Mouse (Mus musculus) kidney, postnatal 10 days (tissue): ENCODE measurements around the gene Thegl.
"Not testable (repeated sequence)": the region's sequence is repeated elsewhere in the genome, so short reads cannot be mapped to it uniquely, and the experiment has no call there.

Experiments
- DNase-seq: peaks from one replicate; pipeline ENCODE4 v3.0.0; 2021; ENCODE audit warnings: mixed read lengths

Gene Thegl

GRCm38 (mm10) chr5:77056881-77057440 lies 41.1 kb downstream of the Thegl start:
- no peak for DNase-seq

- DNase-seq: no peak
These were observed 44.5 kb downstream of the Thegl start for GRCm38 (mm10) chr5:77060363-77060762.

- DNase-seq: peak; percentile 78
These were observed 45.7 kb downstream of the Thegl start for GRCm38 (mm10) chr5:77061372-77062038.

- DNase-seq: no peak
These were observed 51.5 kb downstream of the Thegl start for GRCm38 (mm10) chr5:77067321-77067720.

- DNase-seq: no peak
These were observed 55.2 kb downstream of the Thegl start for GRCm38 (mm10) chr5:77070987-77071386.

- no peak for DNase-seq
These were observed 55.8 kb downstream of the Thegl start for GRCm38 (mm10) chr5:77071626-77072025.

GRCm38 (mm10) chr5:77073794-77074193 lies 58.0 kb downstream of the Thegl start:
- DNase-seq: no peak

- DNase-seq: peak; percentile 43
These were observed 59.1 kb downstream of the Thegl start for GRCm38 (mm10) chr5:77074914-77075313.

- no peak for DNase-seq
These were observed 60.1 kb downstream of the Thegl start for GRCm38 (mm10) chr5:77075951-77076350.

GRCm38 (mm10) chr5:77080761-77081160 lies 64.9 kb downstream of the Thegl start:
- no peak for DNase-seq

- DNase-seq: no peak
These were observed 66.9 kb downstream of the Thegl start for GRCm38 (mm10) chr5:77082735-77083134.

- no peak for DNase-seq
These were observed 68.6 kb downstream of the Thegl start for GRCm38 (mm10) chr5:77084418-77084817.

- DNase-seq: no peak
These were observed 70.1 kb downstream of the Thegl start for GRCm38 (mm10) chr5:77085753-77086450.

- no peak for DNase-seq
These were observed 70.7 kb downstream of the Thegl start for GRCm38 (mm10) chr5:77086541-77086940.

GRCm38 (mm10) chr5:77087122-77087521 lies 71.3 kb downstream of the Thegl start:
- no peak for DNase-seq

- DNase-seq: peak; percentile 74
These were observed 73.5 kb downstream of the Thegl start for GRCm38 (mm10) chr5:77089294-77089693.

GRCm38 (mm10) chr5:77089901-77090300 lies 74.1 kb downstream of the Thegl start:
- DNase-seq: no peak

GRCm38 (mm10) chr5:77090521-77091096 lies 74.8 kb downstream of the Thegl start:
- DNase-seq: no peak

GRCm38 (mm10) chr5:77091923-77092322 lies 76.1 kb downstream of the Thegl start:
- DNase-seq: no peak

GRCm38 (mm10) chr5:77092531-77092930 lies 76.7 kb downstream of the Thegl start:
- no peak for DNase-seq

- DNase-seq: no peak
These were observed 78.1 kb downstream of the Thegl start for GRCm38 (mm10) chr5:77093961-77094360.

GRCm38 (mm10) chr5:77094510-77095491 lies 79.0 kb downstream of the Thegl start:
- DNase-seq: peak; percentile 83

GRCm38 (mm10) chr5:77096194-77096593 lies 80.4 kb downstream of the Thegl start:
- DNase-seq: not testable (repeated sequence)
